Mouse (Mus musculus) left cerebral cortex, adult 9 months (tissue): ENCODE data around the gene Olfr1371.
A peak's percentile ranks its signal among the peaks of the same experiment; 100 is the strongest.

Experiments used
- DNase-seq, 2 experiments: peaks; one replicate each; pipeline ENCODE4 v3.0.0; 2022; ENCODE audit warnings: low spot score in 2 of 2

Gene Olfr1371

GRCm38 (mm10) chr11:52213887-52214286 lies at the start of gene Olfr1371:
Gene Olfr1371 (minus strand): TSS chr11:52213987.
- DNase-seq = no peak

GRCm38 (mm10) chr11:52262338-52262737 lies 48.6 kb upstream of the Olfr1371 start:
- DNase-seq = no peak

GRCm38 (mm10) chr11:52261937-52262336 lies 48.1 kb upstream of the Olfr1371 start:
- no peak for DNase-seq

DNA sequence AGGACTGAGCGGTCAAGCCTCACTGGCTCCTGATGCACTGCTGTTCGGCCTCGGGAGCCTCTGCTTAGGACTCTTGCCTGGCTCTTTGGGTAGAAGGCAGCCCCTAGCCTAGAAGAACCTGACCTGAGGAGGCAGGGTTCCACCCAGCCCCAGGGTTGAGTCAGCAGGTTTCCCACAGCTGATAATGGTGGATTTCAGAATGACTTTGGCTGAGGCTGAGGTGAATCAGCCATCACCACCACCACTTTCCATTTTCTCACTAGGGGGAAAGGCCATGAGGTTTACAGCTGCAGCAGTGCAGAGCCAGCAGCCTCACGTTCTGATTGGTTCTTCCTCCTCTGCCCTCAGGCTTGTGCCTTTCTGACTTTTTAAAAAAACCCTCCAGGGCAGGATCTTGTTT lies 47.1 kb upstream of the Olfr1371 start:
- DNase-seq = no peak

DNA sequence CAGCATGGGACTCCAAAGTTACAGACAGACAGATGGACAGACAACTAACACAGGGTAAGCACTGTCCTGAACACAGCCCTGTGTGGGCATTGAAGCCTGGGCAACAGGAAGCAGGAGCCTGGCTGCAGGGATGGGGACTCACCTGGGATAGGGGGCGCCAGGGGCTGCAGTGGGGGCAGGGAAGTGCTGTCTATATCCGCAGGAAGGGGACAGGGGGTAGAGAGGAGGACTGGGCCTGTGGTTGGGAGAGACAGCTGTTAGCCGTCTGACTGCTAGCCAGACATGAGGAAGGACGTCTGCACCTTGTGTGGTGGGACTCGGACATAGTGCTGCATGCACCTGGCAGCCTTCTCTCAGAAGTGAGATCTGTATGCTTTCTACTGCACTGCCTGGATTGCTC lies 44.9 kb upstream of the Olfr1371 start:
- DNase-seq = no peak

- DNase-seq = no peak
Measured at GRCm38 (mm10) chr11:52257376-52257775, 43.6 kb upstream of the Olfr1371 start.

DNA sequence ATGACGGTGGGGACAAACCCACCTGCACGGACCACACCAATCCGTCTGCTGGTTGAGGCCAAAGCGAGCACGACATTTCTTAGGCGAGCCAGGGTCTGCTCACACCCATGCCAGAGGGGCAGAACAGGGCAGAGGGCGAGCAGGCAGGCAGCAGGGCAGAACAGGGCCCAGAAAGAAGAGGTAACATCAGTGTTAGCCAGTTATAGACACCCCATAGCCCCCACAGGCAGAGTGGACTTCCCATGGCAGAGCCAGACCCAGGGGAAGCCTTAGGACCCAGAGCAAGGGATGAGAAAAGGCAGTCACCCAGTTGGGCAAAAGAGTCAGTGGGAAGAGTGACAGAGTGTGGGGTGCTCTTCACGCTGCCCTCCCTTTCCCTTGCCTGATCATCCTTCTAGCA lies 41.3 kb upstream of the Olfr1371 start:
- DNase-seq = no peak

- DNase-seq = peak in 1 of 2 experiments; percentile 66
Measured at GRCm38 (mm10) chr11:52253674-52254375, 40.0 kb upstream of the Olfr1371 start.

DNA sequence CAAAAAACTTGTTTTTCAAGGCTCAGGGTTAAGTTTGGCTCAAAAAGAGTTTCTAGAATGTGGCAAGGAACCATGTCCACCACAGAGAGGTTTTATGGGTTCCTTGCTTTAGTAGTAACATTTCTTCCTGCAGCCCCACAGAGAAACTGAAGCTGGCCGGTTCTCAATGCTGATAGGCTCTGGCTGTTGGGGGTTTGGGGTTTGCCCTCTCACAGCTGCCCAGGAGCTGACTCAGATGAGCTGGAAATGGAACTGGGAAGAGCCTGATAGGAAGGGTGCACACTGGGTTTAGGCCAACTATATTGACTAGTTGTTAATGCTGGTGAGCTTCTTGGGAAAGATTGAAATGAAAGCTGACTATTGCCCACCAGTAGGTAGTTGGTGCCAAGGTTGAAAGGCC lies 38.9 kb upstream of the Olfr1371 start:
- no peak for DNase-seq

- DNase-seq = no peak
Measured at GRCm38 (mm10) chr11:52251770-52252169, 38.0 kb upstream of the Olfr1371 start.

GRCm38 (mm10) chr11:52249452-52249851 lies 35.7 kb upstream of the Olfr1371 start:
- no peak for DNase-seq

GRCm38 (mm10) chr11:52240898-52241542 lies 27.2 kb upstream of the Olfr1371 start:
- DNase-seq = no peak

DNA sequence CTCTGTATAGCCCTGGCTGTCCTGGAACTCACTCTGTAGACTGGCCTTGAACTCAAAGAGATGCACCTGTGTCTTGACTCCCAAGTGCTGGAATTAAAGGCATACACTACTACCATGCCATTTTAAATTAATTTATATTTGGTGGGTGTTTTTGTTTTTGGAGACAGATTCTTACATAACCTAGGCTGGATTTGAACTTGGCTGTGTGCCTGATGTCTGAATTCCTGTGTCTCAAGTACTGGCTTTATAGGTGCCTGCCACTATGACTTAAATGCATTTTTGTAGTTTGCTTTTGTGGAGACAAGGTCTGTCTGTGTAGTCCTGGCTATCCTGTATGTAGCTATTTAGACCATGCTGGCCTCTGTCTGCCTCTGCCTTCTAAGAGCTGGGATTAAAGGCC lies 20.7 kb upstream of the Olfr1371 start:
- DNase-seq = no peak

DNA sequence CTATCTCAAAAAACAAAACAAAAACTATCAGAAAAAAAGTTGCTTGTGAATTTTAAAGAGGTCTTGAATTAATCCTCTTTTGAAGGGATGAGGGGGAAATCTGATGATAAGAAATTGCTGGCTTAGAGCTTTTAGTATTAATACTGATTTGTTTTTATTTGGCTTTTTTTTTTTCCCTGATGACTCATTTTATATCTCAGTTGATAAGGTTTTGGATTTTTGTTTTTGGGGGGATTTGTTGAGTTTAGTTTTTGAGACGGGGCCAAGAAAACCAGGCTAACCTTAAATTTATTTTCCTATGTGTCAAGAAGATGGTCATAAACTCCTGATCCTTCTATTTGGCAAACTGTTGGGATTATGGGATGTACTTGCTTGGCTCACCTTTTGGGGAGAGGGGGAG lies 20.1 kb upstream of the Olfr1371 start:
- DNase-seq = no peak

DNA sequence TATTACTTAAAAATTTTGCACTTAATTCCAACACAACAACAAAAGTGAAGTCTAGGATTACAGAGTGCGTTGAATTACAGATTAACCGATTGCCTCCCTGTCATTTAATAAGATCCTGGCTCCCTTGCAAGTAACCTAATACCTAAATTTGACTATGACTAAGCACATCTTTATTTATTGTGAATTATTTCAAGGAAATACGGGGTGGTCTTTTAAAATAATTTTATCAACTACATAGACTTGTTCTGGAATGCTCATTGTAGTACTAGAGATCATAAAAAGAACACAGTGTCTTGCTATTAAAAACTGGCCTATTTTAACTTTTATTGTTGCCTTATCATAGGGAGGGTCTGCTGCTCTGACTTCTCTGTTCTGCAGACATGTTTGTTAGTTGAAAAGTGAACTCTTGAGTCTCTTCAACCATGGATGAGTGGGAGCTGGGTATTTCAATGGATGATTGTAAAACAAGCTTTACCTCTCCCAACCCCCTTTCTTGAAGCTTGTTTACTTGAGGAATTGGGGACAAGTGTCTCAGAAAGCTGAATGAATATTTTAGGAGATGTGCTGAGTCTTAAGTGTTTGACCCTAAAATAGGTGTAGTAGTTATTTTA lies 19.4 kb upstream of the Olfr1371 start:
- DNase-seq = no peak

DNA sequence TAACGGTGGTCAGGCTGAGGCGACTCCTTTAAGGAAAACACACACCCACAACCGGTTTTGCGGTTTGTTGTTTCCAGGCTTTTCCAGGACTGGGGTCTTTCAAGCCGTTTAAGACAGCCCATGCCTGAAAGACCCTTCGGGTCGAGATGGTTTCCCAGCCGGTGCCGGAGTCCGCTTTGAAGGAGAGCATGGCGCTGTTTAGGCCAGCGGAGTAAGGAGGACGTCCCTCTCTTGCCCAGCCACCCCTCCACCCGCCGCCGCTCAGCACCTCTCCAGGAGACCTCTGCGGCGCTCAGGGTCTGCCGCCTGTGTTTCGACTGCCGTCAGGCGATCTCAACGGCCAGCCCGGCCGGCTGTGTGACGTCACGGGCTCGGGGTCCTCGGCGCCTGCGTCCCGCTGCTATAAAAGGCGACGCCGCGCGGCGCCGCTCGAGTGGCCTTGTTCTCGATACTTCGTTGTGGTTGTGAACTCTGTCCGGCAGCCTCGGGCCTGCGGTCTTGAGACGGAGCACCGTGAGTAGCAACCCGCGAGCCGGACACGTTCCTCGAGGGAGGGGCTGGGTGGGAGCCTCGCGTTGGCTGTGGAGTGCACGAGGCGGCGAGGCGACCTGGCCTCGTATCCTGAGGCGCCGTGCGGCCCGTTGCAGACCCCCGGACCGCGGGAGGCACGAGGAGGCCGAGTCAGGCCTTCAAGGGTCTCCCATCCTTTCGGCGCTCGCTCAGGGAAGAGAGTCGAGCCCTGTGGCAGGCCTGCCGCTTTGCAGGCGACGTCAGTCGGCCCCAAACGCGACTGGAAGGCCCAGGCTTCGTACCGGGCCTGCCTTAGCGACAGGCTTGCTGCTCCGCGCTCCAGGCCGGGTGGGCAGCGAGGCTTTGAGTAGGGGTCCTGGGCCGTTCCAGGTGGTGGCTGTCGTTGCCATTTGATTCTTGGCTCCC lies 18.1 kb upstream of the Olfr1371 start, which contains the start of gene Skp1a:
TSS of gene Skp1a (plus strand) at position 390 of the 936 bp plus-strand sequence.
- peak; percentile 73 to 91 for DNase-seq

DNA sequence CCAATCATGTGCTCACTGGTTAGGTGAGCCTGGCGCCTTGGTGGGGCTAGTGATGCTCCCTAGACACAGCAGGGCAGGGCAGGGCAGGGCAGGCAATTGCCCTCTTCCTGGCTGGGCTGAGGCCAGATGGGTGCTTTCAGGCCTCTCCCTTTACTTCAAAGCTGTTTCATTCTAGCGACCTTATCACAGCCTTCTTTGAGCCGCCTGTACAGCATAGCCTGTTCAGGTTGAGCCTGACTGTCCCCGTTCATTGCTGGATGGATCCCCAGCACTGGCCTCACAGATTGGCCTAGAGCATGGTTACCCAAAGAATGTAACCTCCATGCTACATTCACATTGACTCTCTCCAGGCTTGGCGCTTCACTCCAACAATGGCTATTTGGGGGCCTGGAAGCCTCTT lies 16.9 kb upstream of the Olfr1371 start:
- no peak for DNase-seq

DNA sequence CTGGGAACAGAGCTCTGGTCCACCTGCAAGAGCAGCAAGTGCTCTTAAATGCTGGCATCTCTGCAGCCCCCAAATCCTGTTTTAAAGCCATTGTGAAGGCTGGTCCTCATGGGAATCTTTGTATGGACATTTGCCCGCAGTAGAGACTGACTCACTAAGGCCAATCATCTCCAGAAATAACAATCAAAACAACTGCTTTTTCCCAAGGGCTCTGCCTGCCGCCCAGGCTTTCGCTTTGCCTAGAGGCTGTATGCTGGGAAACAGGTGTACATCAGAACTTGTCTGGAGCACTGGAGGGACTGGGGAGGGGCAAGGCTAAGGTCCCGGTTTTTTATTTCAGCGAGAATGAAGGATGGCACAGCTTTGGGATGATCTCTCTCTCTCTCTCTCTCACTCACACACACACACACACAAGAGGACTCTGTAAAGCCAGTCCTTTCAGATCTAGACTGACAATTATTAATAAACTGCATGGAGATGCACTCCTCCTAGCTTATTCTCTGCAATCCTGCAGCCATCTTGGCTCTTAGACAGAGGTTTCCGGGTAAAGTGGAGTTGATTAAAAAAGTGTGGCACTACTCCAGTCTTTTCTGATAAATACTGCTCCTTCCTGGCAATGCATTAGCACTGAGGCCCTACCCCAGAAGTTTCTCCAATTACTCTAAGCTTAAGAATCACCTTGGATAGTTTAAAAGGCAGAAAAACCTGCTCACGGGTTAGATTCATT lies 15.1 kb upstream of the Olfr1371 start:
- DNase-seq = no peak

GRCm38 (mm10) chr11:52227466-52228226 lies 13.9 kb upstream of the Olfr1371 start:
- no peak for DNase-seq

- DNase-seq = no peak
Measured at GRCm38 (mm10) chr11:52227053-52227452, 13.3 kb upstream of the Olfr1371 start.
